Comparison of ENCODE assay signal across 8 mouse cellular contexts in the genomic region with DNA sequence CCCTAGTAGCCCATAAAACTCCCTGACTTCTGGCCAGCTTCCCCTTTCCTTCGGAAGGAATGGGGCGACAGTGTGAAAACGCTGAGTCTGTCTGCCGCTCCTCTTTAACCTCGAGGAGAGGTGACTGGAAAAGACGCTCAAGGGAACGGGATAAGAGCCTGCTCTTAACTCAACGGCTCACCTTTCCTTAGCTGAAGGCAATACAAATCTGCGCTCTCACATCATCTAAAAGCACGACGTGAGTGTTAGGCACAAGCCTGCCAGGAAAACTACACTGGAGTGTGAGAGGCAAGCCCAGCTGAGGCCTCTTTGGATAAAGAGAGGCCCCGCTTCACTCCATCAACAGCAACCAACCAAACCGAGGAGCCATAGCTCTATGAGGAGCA. TPM values are rescaled to one million over a fixed set of nuclear protein-coding genes. Genes with fewer than 3 reads are reported as not detected.
DNase-seq lines count a peak whose midpoint lies in the region; ATAC-seq and TF ChIP-seq lines count a peak whose summit lies in the region.

A gene (minus strand): TSS at position 315 of the 386 bp plus-strand sequence.

- DNase-seq in kidney, postnatal 0 days (ENCODE audit: low spot score): no peak
- no peak for DNase-seq in kidney, adult 8-10 months
- peak; percentile 67 for DNase-seq in hindbrain, embryonic 11.5 days (ENCODE audit: low spot score)
- no peak for DNase-seq in thymus, adult 2 months
- no peak for DNase-seq in adrenal gland, postnatal 14 days
- DNase-seq in urinary bladder, postnatal 14 days (ENCODE audit: low spot score): no peak

- H3K9ac ChIP-seq in kidney, postnatal 0 days (ENCODE audit: low read depth, low read length): peak within 1 kb of the TSS; percentile 79
- H3K9ac ChIP-seq in forebrain, embryonic 12.5 days: peak within 1 kb of the TSS; percentile 61
- peak within 1 kb of the TSS; percentile 49 for H3K9ac ChIP-seq in hindbrain, embryonic 11.5 days (ENCODE audit: low read depth, low read length)
- H3K9ac ChIP-seq in midbrain, embryonic 13.5 days (replicated peaks): peak within 1 kb of the TSS; percentile 72

- ATAC-seq in kidney, postnatal 0 days (replicated peaks; ENCODE audit: low FRiP score, low read depth): peak; percentile 14; the same call in 1 of the 2 replicates
- ATAC-seq in forebrain, embryonic 12.5 days (ENCODE audit: low FRiP score): peak; percentile 45; the same call in 1 of the 2 replicates
- ATAC-seq in hindbrain, embryonic 11.5 days (ENCODE audit: low FRiP score): peak; percentile 29
- ATAC-seq in midbrain, embryonic 13.5 days: peak; percentile 49

- no peak for TF ChIP-seq CTCF in kidney, postnatal 0 days (IDR thresholded peaks at IDR 0.05; ENCODE audit: low read depth)
- TF ChIP-seq CTCF in thymus, adult 2 months (IDR thresholded peaks at IDR 0.05; ENCODE audit: borderline replicate concordance, control insufficient read depth, extremely low read depth, insufficient read depth, low read length, poor library complexity): no peak

- no peak for TF ChIP-seq POLR2A in thymus, adult 2 months (IDR thresholded peaks at IDR 0.05; ENCODE audit: control insufficient read depth, extremely low read depth, insufficient read depth, low read length, poor library complexity)

- peak within 1 kb of the TSS; percentile 90 for H3K4me2 ChIP-seq in kidney, postnatal 0 days (ENCODE audit: low read length)
- H3K4me2 ChIP-seq in forebrain, embryonic 12.5 days: peak within 1 kb of the TSS; percentile 100
- peak within 1 kb of the TSS; percentile 96 for H3K4me2 ChIP-seq in hindbrain, embryonic 11.5 days (replicated peaks; ENCODE audit: low read depth, low read length)
- H3K4me2 ChIP-seq in midbrain, embryonic 13.5 days (replicated peaks): peak within 1 kb of the TSS; percentile 93

- H3K4me3 ChIP-seq in kidney, postnatal 0 days (replicated peaks; ENCODE audit: low read depth, low read length): peak within 1 kb of the TSS; percentile 52
- peak within 1 kb of the TSS; percentile 58 for H3K4me3 ChIP-seq in forebrain, embryonic 12.5 days (replicated peaks)
- H3K4me3 ChIP-seq in hindbrain, embryonic 11.5 days (ENCODE audit: low read depth, low read length): peak within 1 kb of the TSS; percentile 51
- H3K4me3 ChIP-seq in midbrain, embryonic 13.5 days (replicated peaks): peak within 1 kb of the TSS; percentile 53
- H3K4me3 ChIP-seq in thymus, adult 2 months (ENCODE audit: control insufficient read depth, insufficient read depth, low read length): no peak within 1 kb of the TSS

- H3K9me3 ChIP-seq in kidney, postnatal 0 days (replicated peaks; ENCODE audit: low read length): no peaks in the 10 kb centered on the region
- H3K9me3 ChIP-seq in forebrain, embryonic 12.5 days: no peaks in the 10 kb centered on the region
- H3K9me3 ChIP-seq in hindbrain, embryonic 11.5 days (ENCODE audit: control insufficient read depth, low read length): no peaks in the 10 kb centered on the region
- no peaks in the 10 kb centered on the region for H3K9me3 ChIP-seq in midbrain, embryonic 13.5 days

- H3K27ac ChIP-seq in kidney, postnatal 0 days: peak within 1 kb of the TSS; percentile 58
- 0 out of 2 replicates have a peak within 1 kb of the TSS, but pooled peaks have one; percentile 8 for H3K27ac ChIP-seq in forebrain, embryonic 12.5 days
- no peak within 1 kb of the TSS for H3K27ac ChIP-seq in hindbrain, embryonic 11.5 days (ENCODE audit: low read depth, low read length)
- no peak within 1 kb of the TSS for H3K27ac ChIP-seq in midbrain, embryonic 13.5 days
- H3K27ac ChIP-seq in thymus, adult 2 months (ENCODE audit: control insufficient read depth, insufficient read depth, low read length): no peak within 1 kb of the TSS

- H3K27me3 ChIP-seq in kidney, postnatal 0 days (ENCODE audit: insufficient read depth, low read length): no peaks in the 10 kb centered on the region
- H3K27me3 ChIP-seq in forebrain, embryonic 12.5 days: peaks cover 73% of the 10 kb centered on the region
- H3K27me3 ChIP-seq in hindbrain, embryonic 11.5 days (ENCODE audit: control insufficient read depth, insufficient read depth, low read length): peaks cover 2% of the 10 kb centered on the region; the same call in 1 of the 2 replicates
- H3K27me3 ChIP-seq in midbrain, embryonic 13.5 days: peaks cover 65% of the 10 kb centered on the region
- peaks cover 12% of the 10 kb centered on the region for H3K27me3 ChIP-seq in thymus, adult 2 months (ENCODE audit: control insufficient read depth, insufficient read depth, low read length)

- no peaks in the 10 kb centered on the region for H3K36me3 ChIP-seq in kidney, postnatal 0 days (ENCODE audit: insufficient read depth, low read length)
- no peaks in the 10 kb centered on the region for H3K36me3 ChIP-seq in forebrain, embryonic 12.5 days (replicated peaks)
- no peaks in the 10 kb centered on the region for H3K36me3 ChIP-seq in hindbrain, embryonic 11.5 days (ENCODE audit: control insufficient read depth, insufficient read depth, low read length)
- no peaks in the 10 kb centered on the region for H3K36me3 ChIP-seq in midbrain, embryonic 13.5 days
- H3K36me3 ChIP-seq in thymus, adult 2 months (ENCODE audit: control insufficient read depth, insufficient read depth, low read length): no peaks in the 10 kb centered on the region

- H3K4me1 ChIP-seq in kidney, postnatal 0 days (replicated peaks; ENCODE audit: insufficient read depth, low read length): 0 out of 2 replicates have a peak, but pooled peaks cover 7% of the 10 kb centered on the region
- H3K4me1 ChIP-seq in forebrain, embryonic 12.5 days: peaks cover 27% of the 10 kb centered on the region
- H3K4me1 ChIP-seq in hindbrain, embryonic 11.5 days (replicated peaks; ENCODE audit: control insufficient read depth, insufficient read depth, low read length): peaks cover 9% of the 10 kb centered on the region
- H3K4me1 ChIP-seq in midbrain, embryonic 13.5 days (replicated peaks): peaks cover 26% of the 10 kb centered on the region
- peaks cover 13% of the 10 kb centered on the region for H3K4me1 ChIP-seq in thymus, adult 2 months (replicated peaks; ENCODE audit: control insufficient read depth, insufficient read depth, low read length)

- WGBS in kidney, postnatal 0 days: 4% methylated on average over 13 of the region's 13 CpGs
- WGBS in forebrain, embryonic 12.5 days: 3% methylated on average over 13 of the region's 13 CpGs
- 3% methylated on average over 13 of the region's 13 CpGs for WGBS in hindbrain, embryonic 11.5 days
- WGBS in midbrain, embryonic 13.5 days: 2% methylated on average over 13 of the region's 13 CpGs
- 21% methylated on average over 13 of the region's 13 CpGs for WGBS in thymus, adult 2 months

RNA-seq across cellular contexts. Expression of the gene that starts here (rescaled TPM):
- polyA plus RNA-seq in kidney, postnatal 0 days (2015; fragmentation: Nextera tagmentation; extraction: Ambion mirVana): 15.8 and 18.1 TPM in 2 replicates
- polyA plus RNA-seq in forebrain, embryonic 12.5 days (2016; fragmentation: Nextera tagmentation; extraction: Ambion mirVana): 3.4 and 6.3 TPM in 2 replicates
- 5.4 and 6.1 TPM in 2 replicates for polyA plus RNA-seq in hindbrain, embryonic 11.5 days (2014; fragmentation: Nextera tagmentation; extraction: Ambion mirVana)
- polyA plus RNA-seq in midbrain, embryonic 13.5 days (2015; fragmentation: Nextera tagmentation; extraction: Ambion mirVana): 1.9 and 2.8 TPM in 2 replicates
- 0.31 TPM in 1 of 2 replicates, not detected in the other for polyA plus RNA-seq in thymus, adult 2 months (2012; rRNA removed)
- total RNA-seq in adrenal gland, postnatal 14 days (2021): 7.6 and 7.9 TPM in 2 replicates

Comparison
In these comparisons a context has a peak if more than half of its experiments do, and no peak if none do; other contexts are left out.
1. H3K27ac ChIP-seq: peak in kidney, postnatal 0 days (single experiment) and forebrain, embryonic 12.5 days (single experiment); none in hindbrain, embryonic 11.5 days (single experiment), midbrain, embryonic 13.5 days (single experiment) and thymus, adult 2 months (single experiment).
2. Peak in every context shown above with its lines, with median percentiles within 50 percentile points of each other: ATAC-seq, H3K4me2 ChIP-seq and H3K9ac ChIP-seq.